Mouse (Mus musculus) erythroblast, embryonic 14.5 days (primary cell): ENCODE data around the gene Gm37240.

ENCODE experiments used
- GATA1 ChIP-seq: IDR thresholded peaks from 2 replicates; pipeline ENCODE4 v1.6.1; 2012; ENCODE audit warnings: low read length, inconsistent platforms, mixed read lengths
- TAL1 ChIP-seq: IDR thresholded peaks from 3 replicates; pipeline ENCODE4 v1.6.1; 2012; ENCODE audit warnings: low read length, inconsistent platforms, mixed read lengths

GRCm38 (mm10) chr3:85185827-85186226 lies 701.5 kb downstream of the Gm37240 start:
- no peak for TF ChIP-seq GATA1
- no peak for TF ChIP-seq TAL1
